Mouse (Mus musculus) ovary, adult 2 months (tissue): ENCODE data around the gene Gm17949. TPM values are rescaled to one million over a fixed set of nuclear protein-coding genes. Genes with fewer than 3 reads are reported as not detected.

Experiments used
- polyA plus RNA-seq: library from polyadenylated mRNA; depleted of rRNA; stranded (reverse); fragments of >200 nt; gene quantifications from 2 replicates; pipeline ENCODE4 v1.2.3, GENCODE M21; 2012; rRNA removed

Gm17949 gene
- not detected in 2 replicates for polyA plus RNA-seq

GRCm38 (mm10) chr17:57011236-57012141 is at the start of gene Gm17949, which contains the start of gene Gtf2f1:
TSS of gene Gm17949 (plus strand) at chr17:57011469.
TSS of gene Gtf2f1 (minus strand) at chr17:57011288.

DNA sequence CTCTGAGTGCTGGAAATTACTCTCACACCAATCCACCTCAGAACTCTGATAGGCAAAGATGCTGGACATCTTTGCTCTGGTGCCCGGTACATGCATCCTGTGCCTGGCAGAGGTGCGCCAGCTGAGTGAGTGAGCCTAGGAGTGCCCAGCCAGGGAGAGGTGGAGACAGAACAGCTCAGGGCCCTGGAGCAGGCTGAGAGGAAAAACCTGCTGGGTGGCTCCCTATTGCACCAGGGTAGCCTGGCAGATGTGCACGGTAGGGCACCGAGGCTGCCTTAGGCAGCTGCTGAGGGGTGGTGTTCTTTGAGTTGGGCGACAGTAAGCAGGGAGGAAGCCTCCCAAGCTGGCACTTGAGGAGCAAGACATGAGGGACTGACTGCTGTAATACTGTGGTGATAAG is 29.3 kb upstream of the Gm17949 start, which contains the start of gene Acer1:
Gene Acer1, minus strand, starts transcription at position 114 of the 400 bp plus-strand sequence.

DNA sequence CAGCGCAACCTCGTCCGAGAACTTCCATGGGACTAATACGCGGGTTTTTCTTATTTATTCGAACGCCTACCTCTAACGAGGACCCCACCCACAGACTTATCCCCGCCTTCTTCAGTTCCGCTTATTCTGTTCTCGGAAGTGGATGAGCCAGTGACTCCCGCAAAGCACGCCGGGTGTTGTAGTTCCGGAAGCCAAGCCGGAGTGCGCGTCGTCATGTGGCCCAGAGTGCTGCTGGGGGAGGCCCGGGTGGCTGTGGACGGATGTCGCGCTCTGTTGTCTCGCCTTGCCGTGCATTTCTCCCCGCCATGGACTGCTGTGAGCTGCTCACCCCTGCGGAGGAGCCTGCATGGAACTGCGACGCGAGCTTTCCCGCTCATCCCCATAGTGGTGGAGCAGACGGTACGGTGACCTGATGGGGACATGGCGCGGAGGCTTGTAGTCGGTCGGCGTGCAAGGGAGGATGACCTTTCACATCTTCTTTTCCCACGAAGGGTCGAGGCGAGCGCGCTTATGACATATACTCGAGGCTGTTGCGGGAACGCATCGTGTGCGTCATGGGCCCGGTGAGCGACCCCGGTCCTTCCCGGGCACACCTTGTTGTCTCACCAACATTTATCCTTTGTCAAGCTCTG is 21.0 kb upstream of the Gm17949 start, which contains the start of gene Clpp:
Gene Clpp, plus strand, starts transcription at position 191 of the 632 bp plus-strand sequence.

GRCm38 (mm10) chr17:56997029-56997667 is 14.1 kb upstream of the Gm17949 start, which contains the start of gene Alkbh7:
TSS of gene Alkbh7 (plus strand) at chr17:56997339.

DNA sequence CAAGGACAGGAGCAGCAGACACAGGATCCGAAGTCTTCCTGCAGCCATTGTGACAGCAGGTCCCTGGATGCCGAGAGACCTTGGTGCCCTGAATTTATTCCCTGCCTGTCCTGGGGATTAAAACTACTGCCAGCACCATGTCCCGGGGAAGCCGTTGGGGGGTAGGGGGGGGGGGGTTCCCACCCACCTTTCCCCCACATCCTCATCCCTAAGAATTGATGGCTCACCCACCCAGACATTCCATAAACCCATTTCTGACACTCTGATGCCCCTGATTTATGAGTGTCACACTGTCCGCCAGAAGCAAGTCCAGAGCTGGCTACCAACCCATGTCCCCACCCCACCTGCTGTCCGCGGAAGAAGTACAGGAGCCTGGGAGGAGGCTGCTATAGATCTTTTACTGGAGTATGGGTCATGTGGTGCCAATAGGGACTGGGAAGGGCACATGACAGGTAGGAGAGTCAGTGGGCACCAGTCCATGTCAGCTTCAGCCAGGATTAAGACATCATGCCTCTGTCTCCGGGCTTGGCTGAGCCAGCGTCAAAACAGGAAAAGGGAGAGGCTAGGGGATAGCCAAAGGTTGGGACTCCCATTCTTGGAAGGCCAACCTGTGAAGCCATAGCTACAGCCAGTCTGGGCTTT is 11.2 kb upstream of the Gm17949 start, which contains the start of gene Pspn:
Gene Pspn, minus strand, starts transcription at position 51 of the 642 bp plus-strand sequence.

DNA sequence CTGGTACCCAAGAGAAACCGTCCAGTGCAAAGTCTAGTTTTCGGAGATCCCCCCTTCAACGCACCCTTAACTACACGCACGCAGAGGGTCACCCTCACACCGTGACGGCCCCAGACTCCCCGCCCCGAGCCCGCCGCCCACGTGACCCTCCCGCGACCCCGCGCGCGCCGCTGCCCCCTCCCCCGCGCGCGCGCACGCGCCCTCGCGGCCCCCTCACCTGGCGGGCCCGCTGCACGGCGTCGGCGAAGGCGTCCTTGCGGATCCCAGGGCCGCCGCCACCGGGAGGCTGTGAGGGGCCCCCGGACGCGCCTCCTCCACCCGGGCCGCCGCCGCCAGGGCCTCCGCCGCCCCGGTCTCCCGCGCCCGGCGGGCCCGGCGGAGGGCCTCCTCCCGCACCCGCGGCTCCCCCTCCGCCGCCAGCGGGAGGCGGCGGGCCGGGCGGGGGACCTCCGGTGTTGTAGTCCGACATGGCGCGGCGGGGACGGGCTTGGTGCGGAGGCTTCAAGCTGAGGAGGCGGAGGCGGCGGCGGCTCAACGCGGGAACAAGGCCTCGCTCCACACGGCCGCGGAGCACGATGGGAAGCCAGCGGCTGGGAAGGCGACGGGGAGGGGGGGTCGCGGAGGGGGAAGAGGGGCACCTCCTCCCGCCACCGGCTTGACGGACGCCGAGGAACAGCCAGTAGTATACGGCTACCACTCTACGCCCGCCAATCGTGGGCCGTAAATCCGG is 19.8 kb downstream of the Gm17949 start, which contains the start of gene Khsrp:
Gene Khsrp, minus strand, starts transcription at position 592 of the 730 bp plus-strand sequence.

DNA sequence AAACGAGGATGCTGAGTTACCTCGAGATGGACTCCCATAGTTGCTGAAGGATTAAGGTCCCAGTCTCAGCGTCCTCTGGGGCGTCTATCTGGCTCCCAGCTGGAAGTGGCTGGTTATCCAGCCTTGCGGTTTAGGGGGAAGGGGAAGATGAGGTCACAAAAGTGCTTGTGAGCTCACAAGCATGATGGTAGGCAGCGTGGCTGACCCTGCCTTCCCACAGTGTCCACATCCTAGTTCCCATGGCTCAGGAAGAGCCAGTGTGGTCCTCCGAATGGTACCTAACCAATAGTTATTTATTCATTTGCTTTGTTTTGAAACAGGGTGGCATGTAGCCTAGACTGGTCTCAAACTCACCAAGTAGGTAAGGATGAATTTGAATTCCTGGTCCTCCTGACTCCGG is 30.3 kb downstream of the Gm17949 start, which contains the start of gene Slc25a41:
Gene Slc25a41, minus strand, starts transcription at position 101 of the 400 bp plus-strand sequence.

GRCm38 (mm10) chr17:57058891-57059485 is 47.7 kb downstream of the Gm17949 start, which contains the start of gene Crb3:
TSS of gene Crb3 (plus strand) at chr17:57059105.

GRCm38 (mm10) chr17:57059486-57059977 is 48.3 kb downstream of the Gm17949 start, which contains the start of gene Slc25a23:
TSS of gene Slc25a23 (minus strand) at chr17:57059863.

Other genes starting within 250 kb of the Gm17949 start
- 135 and 136 TPM in 2 replicates for gene Dus3l, start 246.7 kb upstream of the Gm17949 start, polyA plus RNA-seq
- 3.3 and 4.8 TPM in 2 replicates for gene Prr22, start 241.2 kb upstream of the Gm17949 start, polyA plus RNA-seq
- gene Rfx2, start 180.5 kb upstream of the Gm17949 start, polyA plus RNA-seq = 26.0 and 26.5 TPM in 2 replicates
- 0.05 TPM in 1 of 2 replicates, not detected in the other for gene Acsbg2, start 137.0 kb upstream of the Gm17949 start, polyA plus RNA-seq
- gene 1700061G19Rik, start 136.0 kb upstream of the Gm17949 start, polyA plus RNA-seq = 0.16 and 0.37 TPM in 2 replicates
- gene Mllt1, start 76.1 kb upstream of the Gm17949 start, polyA plus RNA-seq = 94.1 and 98.4 TPM in 2 replicates
- gene Acer1, start 29.3 kb upstream of the Gm17949 start, polyA plus RNA-seq = 0.14 TPM in 2 replicates
- 290 and 341 TPM in 2 replicates for gene Clpp, start 21.2 kb upstream of the Gm17949 start, polyA plus RNA-seq
- 86.7 and 97.3 TPM in 2 replicates for gene Alkbh7, start 14.1 kb upstream of the Gm17949 start, polyA plus RNA-seq
- 1.3 and 1.6 TPM in 2 replicates for gene Pspn, start 11.5 kb upstream of the Gm17949 start, polyA plus RNA-seq
- gene Gtf2f1, start 181 bp upstream of the Gm17949 start, polyA plus RNA-seq = 34.5 and 38.2 TPM in 2 replicates
- gene Khsrp, start 20.1 kb downstream of the Gm17949 start, polyA plus RNA-seq = 142 and 166 TPM in 2 replicates
- 0.12 and 0.25 TPM in 2 replicates for gene Slc25a41, start 30.2 kb downstream of the Gm17949 start, polyA plus RNA-seq
- gene Crb3, start 47.6 kb downstream of the Gm17949 start, polyA plus RNA-seq = 24.0 and 26.3 TPM in 2 replicates
- 60.7 and 77.3 TPM in 2 replicates for gene Slc25a23, start 48.4 kb downstream of the Gm17949 start, polyA plus RNA-seq
- gene Dennd1c, start 67.0 kb downstream of the Gm17949 start, polyA plus RNA-seq = 5.0 and 6.5 TPM in 2 replicates
- 6.7 and 6.9 TPM in 2 replicates for gene Tubb4a, start 76.3 kb downstream of the Gm17949 start, polyA plus RNA-seq
- gene Tnfsf9, start 93.9 kb downstream of the Gm17949 start, polyA plus RNA-seq = 4.4 and 5.3 TPM in 2 replicates
- gene Cd70, start 138.3 kb downstream of the Gm17949 start, polyA plus RNA-seq = 0.18 and 0.34 TPM in 2 replicates
- 0.52 and 0.68 TPM in 2 replicates for gene Tnfsf14, start 182.7 kb downstream of the Gm17949 start, polyA plus RNA-seq
- gene C3, start 216.7 kb downstream of the Gm17949 start, polyA plus RNA-seq = 197 and 243 TPM in 2 replicates
- 78.1 and 78.3 TPM in 2 replicates for gene Gpr108, start 237.0 kb downstream of the Gm17949 start, polyA plus RNA-seq
- gene Trip10, start 238.0 kb downstream of the Gm17949 start, polyA plus RNA-seq = 33.5 and 37.3 TPM in 2 replicates